Mouse (Mus musculus): ENCODE data around the gene Ntng1. TPM values are rescaled to one million over a fixed set of nuclear protein-coding genes. Genes with fewer than 3 reads are reported as not detected.

Ntng1 gene
- polyA plus RNA-seq, 1 experiment from 2014 or later: 2.2 TPM

DNA sequence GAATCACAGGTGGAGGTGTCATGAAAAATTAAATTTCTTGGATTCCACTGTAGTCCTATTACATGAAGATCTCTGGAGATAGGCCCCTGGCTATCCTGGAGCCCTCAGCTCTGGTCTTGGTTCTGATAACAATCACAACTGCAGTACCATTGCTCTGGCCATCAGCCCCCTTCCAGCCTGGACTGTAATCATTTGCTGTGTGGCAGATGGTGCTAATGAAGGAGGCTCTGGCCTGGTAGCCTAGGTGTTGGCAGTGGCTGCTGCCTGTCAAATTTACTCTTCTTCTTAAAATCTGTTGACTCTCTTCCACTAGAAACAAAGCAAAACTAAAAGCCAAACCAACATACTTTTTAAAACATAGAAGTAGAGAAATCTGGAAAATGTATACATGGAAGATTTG lies 173.6 kb downstream of the Ntng1 start:
- no peak overlapping the region for H3K4me2 ChIP-seq (replicated peaks)
- H3K4me3 ChIP-seq (replicated peaks): no peak overlapping the region
- H3K36me3 ChIP-seq: no peaks in the 10 kb centered on the region
- no peak overlapping the region for H3K9ac ChIP-seq
- no peaks in the 10 kb centered on the region for H3K4me1 ChIP-seq (replicated peaks)
- H3K27ac ChIP-seq: no peak overlapping the region
- ATAC-seq: no peak
- no peaks in the 10 kb centered on the region for H3K9me3 ChIP-seq
- H3K27me3 ChIP-seq (replicated peaks): no peaks in the 10 kb centered on the region

DNA sequence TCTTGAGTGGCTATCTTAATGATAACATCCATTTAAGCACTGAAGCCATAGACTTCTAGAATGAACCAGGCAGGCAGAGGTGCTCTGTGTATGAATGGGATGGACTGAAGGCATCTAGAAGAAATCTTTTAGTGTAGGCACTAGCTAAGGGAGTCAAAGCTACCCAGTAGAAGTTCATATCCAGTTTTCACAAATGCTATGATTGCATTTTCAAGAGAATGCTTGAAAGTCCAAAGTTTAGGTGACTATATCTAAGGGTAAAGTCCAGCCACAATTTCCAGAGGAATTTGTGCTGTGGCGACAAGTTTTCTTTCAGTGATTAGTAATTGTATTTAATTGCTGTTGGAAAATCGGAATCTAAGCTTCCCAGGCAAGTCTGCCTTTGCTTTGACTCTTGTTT lies 181.2 kb downstream of the Ntng1 start:
- 64% methylated on average over 2 of the region's 2 CpGs for WGBS
- Histone ChIP-seq H3K27me3 (replicated peaks) (no peaks in the 10 kb centered on the region), H3K27ac (no peak overlapping the region), H3K9ac (no peak overlapping the region), H3K4me3 (replicated peaks) (no peak overlapping the region), H3K4me2 (replicated peaks) (no peak overlapping the region), H3K36me3 (no peaks in the 10 kb centered on the region), H3K4me1 (replicated peaks) (no peaks in the 10 kb centered on the region), H3K9me3 (no peaks in the 10 kb centered on the region)
- ATAC-seq: peak; percentile 89

DNA sequence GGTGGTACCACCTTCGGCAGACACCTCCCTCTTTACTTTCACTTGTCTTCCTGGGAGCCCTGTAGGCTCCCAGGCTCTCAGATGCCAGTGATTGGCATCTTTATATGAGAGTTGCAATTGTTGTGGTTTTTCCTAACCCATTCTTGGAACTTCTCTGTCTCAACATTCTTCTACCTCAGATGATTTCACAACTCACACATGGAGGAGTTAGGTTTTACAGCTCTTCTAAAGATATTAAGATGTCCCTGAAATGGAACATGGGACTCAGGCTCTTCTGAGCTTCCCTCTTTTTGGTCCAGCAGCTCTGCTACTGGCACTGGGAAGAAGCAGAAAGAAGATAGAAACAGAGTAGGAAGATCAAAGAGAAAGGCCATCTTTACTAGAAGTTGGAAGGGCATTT lies 200.9 kb downstream of the Ntng1 start:
- Histone ChIP-seq H3K9ac (no peak overlapping the region), H3K27ac (no peak overlapping the region), H3K9me3 (no peaks in the 10 kb centered on the region), H3K4me2 (replicated peaks) (no peak overlapping the region), H3K4me3 (replicated peaks) (no peak overlapping the region), H3K27me3 (replicated peaks) (no peaks in the 10 kb centered on the region), H3K36me3 (no peaks in the 10 kb centered on the region), H3K4me1 (replicated peaks) (no peaks in the 10 kb centered on the region)
- 90% methylated on average over 1 of the region's 1 CpGs for WGBS
- ATAC-seq: no peak

DNA sequence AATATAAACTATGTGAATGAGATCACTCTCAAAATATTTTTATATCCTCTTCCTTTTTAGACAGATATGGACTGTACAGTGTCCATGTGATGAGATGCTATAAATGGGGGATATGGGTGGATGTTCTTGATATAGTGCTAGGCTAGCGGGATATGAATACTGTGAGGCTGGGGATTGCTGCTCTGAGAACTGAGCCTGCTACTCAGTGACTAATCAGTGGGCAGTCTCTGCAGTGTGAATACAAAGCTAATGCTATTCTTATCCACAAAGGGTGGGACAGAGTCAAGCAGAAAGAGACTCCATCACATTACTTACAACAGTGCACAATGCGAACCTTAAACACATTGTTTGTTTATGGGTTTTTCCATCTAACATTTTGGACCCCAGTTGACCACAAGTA lies 206.2 kb downstream of the Ntng1 start:
- H3K4me1 ChIP-seq (replicated peaks): no peaks in the 10 kb centered on the region
- WGBS: 86% methylated on average over 2 of the region's 2 CpGs
- no peaks in the 10 kb centered on the region for H3K36me3 ChIP-seq
- H3K27me3 ChIP-seq (replicated peaks): no peaks in the 10 kb centered on the region
- no peak overlapping the region for H3K4me2 ChIP-seq (replicated peaks)
- no peak for ATAC-seq
- H3K4me3 ChIP-seq (replicated peaks): no peak overlapping the region
- no peak overlapping the region for H3K9ac ChIP-seq
- H3K27ac ChIP-seq: no peak overlapping the region
- H3K9me3 ChIP-seq: no peaks in the 10 kb centered on the region

DNA sequence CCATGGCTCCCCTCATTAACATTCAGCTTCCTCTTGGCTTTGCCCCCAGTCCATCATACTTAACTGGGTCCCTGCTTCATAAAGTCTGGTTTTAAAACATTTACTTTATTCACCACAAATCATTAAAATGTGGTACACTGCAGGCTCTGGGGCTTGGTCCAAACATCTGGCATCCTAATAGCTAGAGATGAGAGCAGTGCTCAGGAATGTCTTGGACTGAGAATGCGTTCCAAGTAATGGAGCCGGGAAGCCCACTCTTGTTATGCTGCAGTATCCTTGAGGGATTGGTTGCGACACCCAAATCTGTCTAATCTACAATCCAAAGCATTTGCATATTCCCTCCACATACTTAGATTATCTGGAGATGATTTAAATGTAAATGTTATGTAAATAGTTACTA lies 207.5 kb downstream of the Ntng1 start:
- Histone ChIP-seq H3K36me3 (no peaks in the 10 kb centered on the region), H3K9me3 (no peaks in the 10 kb centered on the region), H3K27me3 (replicated peaks) (no peaks in the 10 kb centered on the region), H3K4me2 (replicated peaks) (no peak overlapping the region), H3K27ac (no peak overlapping the region), H3K4me3 (replicated peaks) (no peak overlapping the region), H3K4me1 (replicated peaks) (no peaks in the 10 kb centered on the region), H3K9ac (no peak overlapping the region)
- peak; percentile 68; the same call in 1 of the 2 replicates for ATAC-seq
- 63% methylated on average over 3 of the region's 3 CpGs for WGBS

DNA sequence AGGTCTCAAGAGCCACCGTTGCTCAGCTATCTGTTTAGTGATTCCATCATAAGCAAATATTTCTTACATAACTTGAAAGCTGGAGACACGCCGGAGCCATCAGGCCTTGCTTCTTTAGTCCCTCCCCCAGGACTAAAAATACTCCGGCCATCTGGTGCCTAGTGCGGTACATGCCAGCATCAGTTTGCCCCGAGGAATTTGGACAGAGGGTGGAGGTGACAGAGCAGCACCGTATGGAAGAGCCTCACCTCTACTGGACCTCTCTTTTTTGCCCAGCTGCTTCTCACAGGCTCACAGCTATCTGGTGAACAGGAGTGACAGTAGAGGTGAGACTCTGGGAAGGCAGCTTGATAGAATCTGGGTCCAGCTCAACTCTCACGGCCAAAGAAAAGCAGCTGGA lies 211.6 kb downstream of the Ntng1 start:
- WGBS: 62% methylated on average over 8 of the region's 8 CpGs
- Histone ChIP-seq H3K4me3 (replicated peaks) (no peak overlapping the region), H3K4me2 (replicated peaks) (no peak overlapping the region), H3K9ac (no peak overlapping the region), H3K36me3 (no peaks in the 10 kb centered on the region), H3K9me3 (no peaks in the 10 kb centered on the region), H3K4me1 (replicated peaks) (no peaks in the 10 kb centered on the region), H3K27me3 (replicated peaks) (no peaks in the 10 kb centered on the region), H3K27ac (no peak overlapping the region)
- ATAC-seq: no peak

DNA sequence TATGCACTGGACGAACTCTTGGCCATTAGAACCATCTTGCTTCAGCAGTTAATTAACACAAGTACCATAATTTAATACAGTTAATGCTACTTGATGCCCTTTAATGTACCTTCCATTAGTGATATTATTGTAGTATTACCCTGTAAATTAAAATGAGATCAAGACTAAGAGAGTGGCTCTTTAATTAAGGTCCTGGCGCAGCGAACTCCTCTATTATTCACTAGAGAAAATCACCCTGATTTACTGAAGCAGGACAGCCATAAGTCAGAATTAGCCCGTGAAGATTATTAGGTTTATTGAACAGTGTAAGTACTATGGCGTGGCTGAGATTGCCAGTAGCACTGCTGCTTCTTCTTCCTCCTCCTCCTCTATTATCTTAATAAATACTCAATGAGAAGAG lies 212.8 kb downstream of the Ntng1 start:
- ATAC-seq: no peak
- no peak overlapping the region for H3K4me3 ChIP-seq (replicated peaks)
- H3K27me3 ChIP-seq (replicated peaks): no peaks in the 10 kb centered on the region
- H3K4me1 ChIP-seq (replicated peaks): no peaks in the 10 kb centered on the region
- no peaks in the 10 kb centered on the region for H3K9me3 ChIP-seq
- H3K27ac ChIP-seq: no peak overlapping the region
- 87% methylated on average over 5 of the region's 5 CpGs for WGBS
- no peaks in the 10 kb centered on the region for H3K36me3 ChIP-seq
- no peak overlapping the region for H3K4me2 ChIP-seq (replicated peaks)
- H3K9ac ChIP-seq: no peak overlapping the region

DNA sequence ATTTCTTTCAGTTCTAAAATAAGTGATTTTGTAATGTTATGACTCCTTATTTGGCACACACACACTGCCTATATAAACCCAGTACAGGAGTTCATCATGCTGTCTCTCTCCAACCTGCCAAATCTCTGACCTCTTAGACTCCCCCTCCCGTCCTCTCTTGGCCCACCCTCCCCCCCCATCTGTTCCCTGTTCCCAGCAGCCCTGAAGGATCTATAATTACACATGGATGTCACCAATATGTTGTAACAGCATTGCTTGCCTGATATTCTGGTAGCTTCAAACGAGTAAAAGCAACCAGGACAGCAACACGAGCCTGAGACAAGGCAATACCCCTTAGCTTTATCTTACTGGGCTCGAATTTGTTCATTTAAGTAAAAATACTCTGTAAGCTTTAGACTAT lies 220.0 kb downstream of the Ntng1 start:
- 73% methylated on average over 4 of the region's 4 CpGs for WGBS
- no peaks in the 10 kb centered on the region for H3K27me3 ChIP-seq (replicated peaks)
- no peak overlapping the region for H3K9ac ChIP-seq
- no peak overlapping the region for H3K4me2 ChIP-seq (replicated peaks)
- no peaks in the 10 kb centered on the region for H3K4me1 ChIP-seq (replicated peaks)
- H3K36me3 ChIP-seq: no peaks in the 10 kb centered on the region
- no peaks in the 10 kb centered on the region for H3K9me3 ChIP-seq
- ATAC-seq: no peak
- H3K4me3 ChIP-seq (replicated peaks): no peak overlapping the region
- H3K27ac ChIP-seq: no peak overlapping the region

DNA sequence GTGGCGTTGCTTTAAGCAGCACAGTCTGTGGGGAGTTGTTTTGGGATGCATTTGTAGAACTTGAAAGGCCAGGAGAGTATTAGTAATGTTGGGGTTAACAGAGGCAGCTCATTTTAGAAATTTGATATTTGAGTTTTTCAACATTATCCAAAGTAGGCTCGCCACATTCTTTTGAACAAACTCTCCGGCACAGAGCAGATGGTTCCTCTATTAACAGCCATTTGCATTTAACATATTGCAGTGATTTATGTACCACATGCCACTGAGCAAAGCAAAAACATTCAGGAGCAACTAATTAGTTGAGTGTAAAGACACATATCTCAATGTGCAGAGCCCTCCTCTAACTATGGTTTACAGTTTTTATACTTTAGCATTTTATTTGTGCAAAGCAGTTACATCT lies 224.8 kb downstream of the Ntng1 start:
- Histone ChIP-seq H3K27me3 (replicated peaks) (no peaks in the 10 kb centered on the region), H3K9me3 (no peaks in the 10 kb centered on the region), H3K9ac (no peak overlapping the region), H3K36me3 (no peaks in the 10 kb centered on the region), H3K27ac (no peak overlapping the region), H3K4me1 (replicated peaks) (no peaks in the 10 kb centered on the region), H3K4me3 (replicated peaks) (no peak overlapping the region), H3K4me2 (replicated peaks) (no peak overlapping the region)
- no peak for ATAC-seq
- 66% methylated on average over 3 of the region's 3 CpGs for WGBS

DNA sequence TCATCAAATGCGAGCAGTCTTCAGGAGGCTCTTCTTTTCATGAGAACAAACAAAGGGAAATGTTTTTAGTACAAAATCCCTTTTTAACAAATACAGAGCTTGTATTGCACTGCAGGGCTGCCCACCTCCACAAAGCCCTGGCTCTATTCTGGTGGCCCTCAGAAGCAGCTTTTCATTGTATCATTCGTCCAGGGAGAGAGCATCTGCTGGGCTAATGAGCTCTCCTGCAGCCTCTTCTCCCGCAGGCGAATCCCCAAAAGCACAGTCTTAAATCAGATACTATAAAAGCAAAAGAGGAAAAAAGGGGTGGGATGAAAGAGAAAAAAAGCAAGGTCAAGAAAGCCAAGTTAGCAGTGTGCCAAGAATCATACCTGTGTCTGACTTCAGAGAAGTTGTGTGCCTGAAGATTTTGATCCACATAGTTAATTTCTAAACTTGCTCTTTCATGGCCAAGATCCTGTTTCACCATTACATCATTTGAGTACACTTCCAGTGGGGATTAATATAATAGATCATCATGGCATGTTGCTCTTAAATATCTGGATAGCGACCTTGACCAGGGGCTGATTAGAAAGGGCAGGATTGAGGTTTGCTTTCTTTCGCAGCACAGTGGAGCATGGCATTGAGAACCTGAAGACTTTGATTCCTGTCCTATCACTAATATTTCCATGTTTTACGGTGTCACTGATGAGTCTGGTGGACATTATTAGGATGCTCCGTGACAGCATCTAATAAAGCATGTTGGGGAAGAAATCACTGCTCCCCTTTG lies 225.7 kb downstream of the Ntng1 start:
- WGBS: 68% methylated on average over 8 of the region's 8 CpGs
- Histone ChIP-seq H3K9ac (no peak overlapping the region), H3K27me3 (replicated peaks) (no peaks in the 10 kb centered on the region), H3K9me3 (no peaks in the 10 kb centered on the region), H3K27ac (no peak overlapping the region), H3K4me1 (replicated peaks) (no peaks in the 10 kb centered on the region), H3K36me3 (no peaks in the 10 kb centered on the region), H3K4me3 (replicated peaks) (no peak overlapping the region), H3K4me2 (replicated peaks) (no peak overlapping the region)
- no peak for ATAC-seq

DNA sequence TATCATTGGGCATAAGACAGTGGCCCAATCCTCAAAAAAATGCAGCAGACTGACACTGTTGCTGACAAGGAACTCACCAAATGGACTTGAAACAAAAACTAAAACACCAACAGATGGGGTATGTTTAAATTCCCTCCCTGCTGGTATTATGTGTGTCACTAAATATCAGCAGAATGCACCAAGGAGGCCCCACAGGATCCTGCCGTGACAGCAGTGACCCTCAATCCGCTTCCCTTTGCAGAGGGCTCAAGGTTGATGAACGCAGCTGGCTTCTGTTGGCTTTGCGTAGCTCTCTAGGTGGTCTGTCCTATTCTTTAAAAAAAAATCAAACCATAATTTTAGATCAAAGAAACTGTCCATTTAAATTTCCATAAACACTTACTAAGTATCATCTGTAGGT lies 226.7 kb downstream of the Ntng1 start:
- Histone ChIP-seq H3K9me3 (no peaks in the 10 kb centered on the region), H3K4me2 (replicated peaks) (no peak overlapping the region), H3K36me3 (no peaks in the 10 kb centered on the region), H3K4me3 (replicated peaks) (no peak overlapping the region), H3K27me3 (replicated peaks) (no peaks in the 10 kb centered on the region), H3K4me1 (replicated peaks) (no peaks in the 10 kb centered on the region), H3K27ac (no peak overlapping the region), H3K9ac (no peak overlapping the region)
- 68% methylated on average over 4 of the region's 4 CpGs for WGBS
- ATAC-seq: no peak

DNA sequence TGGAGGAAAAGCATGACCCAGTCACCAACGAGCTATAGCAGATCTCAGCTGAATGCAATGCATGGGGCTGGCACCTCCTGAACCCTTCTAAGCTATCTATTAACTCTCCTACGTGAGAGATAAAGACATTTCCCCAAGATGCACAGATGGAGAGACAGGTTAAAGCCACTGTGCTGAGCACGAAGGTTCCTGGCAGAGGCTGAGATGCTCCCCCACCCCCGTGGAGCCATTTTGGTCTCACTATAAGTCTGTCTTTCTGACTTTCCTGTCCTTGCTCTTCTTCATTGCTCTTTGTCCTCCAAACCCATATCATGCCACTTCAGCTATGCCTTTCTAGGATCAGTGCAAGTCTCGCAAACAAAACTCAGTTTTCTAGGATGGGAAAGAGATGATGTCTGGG lies 229.6 kb downstream of the Ntng1 start:
- Histone ChIP-seq H3K27me3 (replicated peaks) (no peaks in the 10 kb centered on the region), H3K4me3 (replicated peaks) (no peak overlapping the region), H3K4me2 (replicated peaks) (no peak overlapping the region), H3K27ac (no peak overlapping the region), H3K9ac (no peak overlapping the region), H3K36me3 (no peaks in the 10 kb centered on the region), H3K9me3 (no peaks in the 10 kb centered on the region), H3K4me1 (replicated peaks) (no peaks in the 10 kb centered on the region)
- no peak for ATAC-seq
- WGBS: 81% methylated on average over 5 of the region's 5 CpGs

DNA sequence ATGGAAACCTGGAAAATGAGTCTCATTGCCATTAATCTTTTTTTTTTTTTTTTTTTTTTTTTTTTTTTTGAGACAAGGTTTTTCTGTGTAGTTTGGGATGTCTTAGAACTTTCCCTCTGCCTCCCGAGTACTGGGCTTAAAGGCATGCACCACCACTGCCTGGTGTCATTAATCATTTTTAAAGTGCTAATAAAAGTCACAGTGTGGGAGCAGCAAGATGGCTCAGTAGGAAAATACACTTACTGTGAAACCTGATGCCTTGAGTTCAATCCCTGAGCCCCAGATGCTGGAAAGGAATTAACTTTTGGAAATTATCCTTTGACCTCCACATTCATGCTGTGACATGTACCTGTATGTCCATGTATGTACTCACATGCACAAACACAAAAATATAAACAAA lies 253.2 kb downstream of the Ntng1 start:
- Histone ChIP-seq H3K27me3 (replicated peaks) (no peaks in the 10 kb centered on the region), H3K27ac (no peak overlapping the region), H3K9me3 (no peaks in the 10 kb centered on the region), H3K36me3 (no peaks in the 10 kb centered on the region), H3K4me3 (replicated peaks) (no peak overlapping the region), H3K4me1 (replicated peaks) (no peaks in the 10 kb centered on the region), H3K4me2 (replicated peaks) (no peak overlapping the region), H3K9ac (no peak overlapping the region)
- ATAC-seq: no peak
- 4% methylated on average over 1 of the region's 1 CpGs for WGBS

All from intestine, embryonic 15.5 days (tissue).